Mouse (Mus musculus) embryonic facial prominence, embryonic 11.5 days (tissue): ENCODE measurements at regions not wholly inside any gene's neighbourhood (a gene's known extent, or its start where the extent isn't known, plus 50 kb on each side); places are given as distances from the start of the nearest gene placed in this dataset.

ENCODE experiments used
- ATAC-seq: fragments of 200-750 bp; cut with Nextera tagmentation; replicated peaks from 2 replicates; pipeline ENCODE4 v1.8.0; 2017; ENCODE audit warnings: low read depth; ENCODE audit not compliant: insufficient number of reproducible peaks, low FRiP score, low TSS enrichment
- DNase-seq: peaks from one replicate; pipeline ENCODE4 v3.0.0-alpha.2; 2015; ENCODE audit warnings: low spot score
- H3K27ac ChIP-seq: fragments of 300-500 bp; sonication (generic); replicated peaks from 2 replicates; pipeline ENCODE4 v1.5.1; 2014; ENCODE audit warnings: mild to moderate bottlenecking, low read depth, low read length, control low read depth
- H3K27me3 ChIP-seq: fragments of 300-500 bp; sonication (generic); 2 replicates; pipeline ENCODE4 v1.6.1; 2014; ENCODE audit warnings: mild to moderate bottlenecking, low read length, moderate library complexity, mixed read lengths; ENCODE audit not compliant: control insufficient read depth, insufficient read depth
- H3K36me3 ChIP-seq: fragments of 300-500 bp; sonication (generic); replicated peaks from 2 replicates; pipeline ENCODE4 v1.6.1; 2014; ENCODE audit warnings: low read depth, mild to moderate bottlenecking, low read length, moderate library complexity, mixed read lengths; ENCODE audit not compliant: control insufficient read depth, insufficient read depth
- H3K4me1 ChIP-seq: fragments of 300-500 bp; sonication (generic); 2 replicates; pipeline ENCODE4 v1.6.1; 2014; ENCODE audit warnings: low read length, mixed read lengths; ENCODE audit not compliant: control insufficient read depth, insufficient read depth
- H3K4me2 ChIP-seq: fragments of 300-500 bp; sonication (generic); 2 replicates; pipeline ENCODE4 v1.6.1; 2014; ENCODE audit warnings: low read depth, mild to moderate bottlenecking, control low read depth, low read length, moderate library complexity
- H3K4me3 ChIP-seq: fragments of 300-500 bp; sonication (generic); 2 replicates; pipeline ENCODE4 v1.5.1; 2014; ENCODE audit warnings: low read depth, low read length, control low read depth
- H3K9ac ChIP-seq: fragments of 300-500 bp; sonication (generic); replicated peaks from 2 replicates; pipeline ENCODE4 v1.6.1; 2014; ENCODE audit warnings: mild to moderate bottlenecking, control low read depth, low read length
- H3K9me3 ChIP-seq: fragments of 300-500 bp; sonication (generic); replicated peaks from 2 replicates; pipeline ENCODE4 v1.6.1; 2016; ENCODE audit warnings: mild to moderate bottlenecking, low read length, inconsistent platforms, mixed read lengths; ENCODE audit not compliant: control insufficient read depth
- WGBS: fragments of 180-500 bp; shearing (Covaris S2); extraction: QIAGEN DNeasy Blood & Tissue Kit; methylation state at CpG from one replicate; pipeline ENCODE4 v1.1.7; 2014; 5-methylcytosine and 5-hydroxymethylcytosine counted together

- Histone ChIP-seq H3K4me1 (no peaks in the 10 kb centered on the region), H3K9me3 (no peaks in the 10 kb centered on the region), H3K27ac (no peak overlapping the region), H3K27me3 (no peaks in the 10 kb centered on the region), H3K4me2 (no peak overlapping the region), H3K36me3 (no peaks in the 10 kb centered on the region), H3K4me3 (no peak overlapping the region), H3K9ac (no peak overlapping the region)
- DNase-seq (no peak), ATAC-seq (no peak)
- 83% methylated on average over 6 of the region's 6 CpGs for WGBS
Measured at GRCm38 (mm10) chr8:80422190-80422589, 71.4 kb upstream of the Gypa start.

GRCm38 (mm10) chr8:80416121-80416520 is 77.5 kb upstream of the Gypa start:
- Histone ChIP-seq H3K9ac (no peak overlapping the region), H3K4me1 (no peaks in the 10 kb centered on the region), H3K27ac (no peak overlapping the region), H3K36me3 (no peaks in the 10 kb centered on the region), H3K4me2 (no peak overlapping the region), H3K4me3 (no peak overlapping the region), H3K9me3 (no peaks in the 10 kb centered on the region), H3K27me3 (no peaks in the 10 kb centered on the region)
- DNase-seq (no peak), ATAC-seq (no peak)
- 86% methylated on average over 4 of the region's 4 CpGs for WGBS

GRCm38 (mm10) chr8:80399594-80400207 is 93.9 kb upstream of the Gypa start:
- Histone ChIP-seq H3K27me3 (no peaks in the 10 kb centered on the region), H3K4me3 (no peak overlapping the region), H3K9ac (no peak overlapping the region), H3K27ac (no peak overlapping the region), H3K9me3 (no peaks in the 10 kb centered on the region), H3K36me3 (no peaks in the 10 kb centered on the region), H3K4me2 (no peak overlapping the region), H3K4me1 (no peaks in the 10 kb centered on the region)
- 84% methylated on average over 2 of the region's 2 CpGs for WGBS
- ATAC-seq (no peak), DNase-seq (no peak)

- WGBS = 46% methylated on average over 5 of the region's 5 CpGs
- Histone ChIP-seq H3K9ac (no peak overlapping the region), H3K27me3 (no peaks in the 10 kb centered on the region), H3K36me3 (no peaks in the 10 kb centered on the region), H3K4me2 (no peak overlapping the region), H3K27ac (no peak overlapping the region), H3K4me1 (no peaks in the 10 kb centered on the region), H3K9me3 (no peaks in the 10 kb centered on the region), H3K4me3 (no peak overlapping the region)
- no peak for DNase-seq
- no peak for ATAC-seq
Measured at GRCm38 (mm10) chr8:80395010-80395409, 98.6 kb upstream of the Gypa start.

- ATAC-seq = no peak
- whole genome bisulfite sequencing = 81% methylated on average over 3 of the region's 3 CpGs
- no peak for DNase-seq
- Histone ChIP-seq H3K27ac (no peak overlapping the region), H3K36me3 (no peaks in the 10 kb centered on the region), H3K4me2 (no peak overlapping the region), H3K27me3 (no peaks in the 10 kb centered on the region), H3K9ac (no peak overlapping the region), H3K4me1 (no peaks in the 10 kb centered on the region), H3K4me3 (no peak overlapping the region), H3K9me3 (no peaks in the 10 kb centered on the region)
Measured at GRCm38 (mm10) chr8:80393111-80393510, 100.5 kb upstream of the Gypa start.

GRCm38 (mm10) chr8:80369221-80369620 is 124.4 kb upstream of the Gypa start:
- Histone ChIP-seq H3K27ac (no peak overlapping the region), H3K9ac (no peak overlapping the region), H3K9me3 (no peaks in the 10 kb centered on the region), H3K27me3 (no peaks in the 10 kb centered on the region), H3K36me3 (no peaks in the 10 kb centered on the region), H3K4me1 (no peaks in the 10 kb centered on the region), H3K4me2 (no peak overlapping the region), H3K4me3 (no peak overlapping the region)
- no peak for ATAC-seq
- DNase-seq = no peak
- WGBS = 92% methylated on average over 2 of the region's 2 CpGs

- WGBS = 83% methylated on average over 7 of the region's 7 CpGs
- no peaks in the 10 kb centered on the region for H3K36me3 ChIP-seq
- H3K9ac ChIP-seq = no peak overlapping the region
- no peak overlapping the region for H3K4me2 ChIP-seq
- H3K27me3 ChIP-seq = no peaks in the 10 kb centered on the region
- H3K27ac ChIP-seq = no peak overlapping the region
- DNase-seq (no peak), ATAC-seq (no peak)
- H3K4me1 ChIP-seq = no peaks in the 10 kb centered on the region
- H3K9me3 ChIP-seq = no peaks in the 10 kb centered on the region
- no peak overlapping the region for H3K4me3 ChIP-seq
Measured at GRCm38 (mm10) chr8:80364059-80364458, 129.5 kb upstream of the Gypa start.

GRCm38 (mm10) chr8:80343299-80343698 is 150.3 kb upstream of the Gypa start:
- WGBS = 86% methylated on average over 4 of the region's 4 CpGs
- Histone ChIP-seq H3K9ac (no peak overlapping the region), H3K4me3 (no peak overlapping the region), H3K4me2 (no peak overlapping the region), H3K27ac (no peak overlapping the region), H3K27me3 (no peaks in the 10 kb centered on the region), H3K4me1 (no peaks in the 10 kb centered on the region), H3K36me3 (no peaks in the 10 kb centered on the region), H3K9me3 (no peaks in the 10 kb centered on the region)
- no peak for DNase-seq
- ATAC-seq = no peak
